Mouse (Mus musculus) fat pad, adult 2 months (tissue): Measurements from ENCODE around the gene Dennd6b.

ENCODE experiments used
- DNase-seq: peaks from one replicate; pipeline ENCODE4 v3.0.0-alpha.2; 2011; ENCODE audit warnings: low read depth, low spot score; ENCODE audit errors: extremely low read depth

The Dennd6b gene

GRCm38 (mm10) chr15:89182328-89182741 is 14.0 kb downstream of the Dennd6b start:
- DNase-seq: no peak

GRCm38 (mm10) chr15:89181561-89182270 is 14.6 kb downstream of the Dennd6b start:
- no peak for DNase-seq

- DNase-seq: no peak
These were observed 15.6 kb downstream of the Dennd6b start, which contains the start of gene Plxnb2 for GRCm38 (mm10) chr15:89180571-89181229. Gene Plxnb2, minus strand, starts transcription at chr15:89180788.

GRCm38 (mm10) chr15:89180081-89180541 is 16.2 kb downstream of the Dennd6b start:
- DNase-seq: no peak

GRCm38 (mm10) chr15:89179630-89179964 is 16.7 kb downstream of the Dennd6b start:
- no peak for DNase-seq

- peak; percentile 70 for DNase-seq
These were observed 17.2 kb downstream of the Dennd6b start for GRCm38 (mm10) chr15:89178954-89179629.

- DNase-seq: no peak
These were observed 17.9 kb downstream of the Dennd6b start for GRCm38 (mm10) chr15:89178260-89178860.

GRCm38 (mm10) chr15:89177576-89178259 is 18.6 kb downstream of the Dennd6b start:
- no peak for DNase-seq

- DNase-seq: no peak
These were observed 19.2 kb downstream of the Dennd6b start for GRCm38 (mm10) chr15:89177121-89177520.

GRCm38 (mm10) chr15:89175411-89176155 is 20.7 kb downstream of the Dennd6b start:
- no peak for DNase-seq

GRCm38 (mm10) chr15:89174889-89175339 is 21.4 kb downstream of the Dennd6b start:
- DNase-seq: no peak

GRCm38 (mm10) chr15:89173906-89174214 is 22.4 kb downstream of the Dennd6b start:
- DNase-seq: no peak

- DNase-seq: no peak
These were observed 23.0 kb downstream of the Dennd6b start for GRCm38 (mm10) chr15:89173024-89173905.

GRCm38 (mm10) chr15:89172276-89172935 is 23.9 kb downstream of the Dennd6b start:
- DNase-seq: no peak

- DNase-seq: no peak
These were observed 24.7 kb downstream of the Dennd6b start for GRCm38 (mm10) chr15:89171526-89172051.

- no peak for DNase-seq
These were observed 26.2 kb downstream of the Dennd6b start for GRCm38 (mm10) chr15:89170102-89170501.

GRCm38 (mm10) chr15:89169431-89169830 is 26.9 kb downstream of the Dennd6b start:
- no peak for DNase-seq

GRCm38 (mm10) chr15:89168922-89169321 is 27.4 kb downstream of the Dennd6b start:
- DNase-seq: no peak
